Mouse (Mus musculus): ENCODE measurements around the gene Fpr3. TPM values are rescaled to one million over a fixed set of nuclear protein-coding genes. Genes with fewer than 3 reads are reported as not detected.
"Not testable (repeated sequence)": the region's sequence is repeated elsewhere in the genome, so short reads cannot be mapped to it uniquely, and the experiment has no call there.

Gene Fpr3
- polyA plus RNA-seq, 1 experiment from 2014 or later, result not detected

DNA sequence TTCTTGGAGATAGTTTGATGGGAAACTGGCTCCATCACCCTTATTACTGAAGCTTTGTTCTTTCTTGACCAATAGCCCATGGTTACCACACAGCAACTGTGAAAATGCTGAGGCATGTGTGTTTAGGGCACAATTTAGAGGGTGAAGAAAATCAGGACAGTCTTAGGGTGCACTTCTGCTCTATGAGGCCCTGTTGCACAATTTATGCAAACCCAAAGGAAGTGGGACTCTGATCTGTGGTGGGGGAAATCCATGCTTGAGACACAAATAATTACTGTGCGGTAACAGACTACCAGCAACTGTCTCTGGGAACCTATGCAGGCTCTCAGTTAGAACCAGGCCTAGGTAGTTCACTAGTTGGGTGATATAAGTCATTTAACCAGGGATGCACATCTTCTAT is 13.1 kb downstream of the Fpr3 start:
- 95% methylated on average over 1 of the region's 1 CpGs for WGBS
- Histone ChIP-seq H3K27me3 (ENCODE audit: low read depth, poor library complexity, severe bottlenecking) (no peaks in the 10 kb centered on the region), H3K4me1 (no peaks in the 10 kb centered on the region)

DNA sequence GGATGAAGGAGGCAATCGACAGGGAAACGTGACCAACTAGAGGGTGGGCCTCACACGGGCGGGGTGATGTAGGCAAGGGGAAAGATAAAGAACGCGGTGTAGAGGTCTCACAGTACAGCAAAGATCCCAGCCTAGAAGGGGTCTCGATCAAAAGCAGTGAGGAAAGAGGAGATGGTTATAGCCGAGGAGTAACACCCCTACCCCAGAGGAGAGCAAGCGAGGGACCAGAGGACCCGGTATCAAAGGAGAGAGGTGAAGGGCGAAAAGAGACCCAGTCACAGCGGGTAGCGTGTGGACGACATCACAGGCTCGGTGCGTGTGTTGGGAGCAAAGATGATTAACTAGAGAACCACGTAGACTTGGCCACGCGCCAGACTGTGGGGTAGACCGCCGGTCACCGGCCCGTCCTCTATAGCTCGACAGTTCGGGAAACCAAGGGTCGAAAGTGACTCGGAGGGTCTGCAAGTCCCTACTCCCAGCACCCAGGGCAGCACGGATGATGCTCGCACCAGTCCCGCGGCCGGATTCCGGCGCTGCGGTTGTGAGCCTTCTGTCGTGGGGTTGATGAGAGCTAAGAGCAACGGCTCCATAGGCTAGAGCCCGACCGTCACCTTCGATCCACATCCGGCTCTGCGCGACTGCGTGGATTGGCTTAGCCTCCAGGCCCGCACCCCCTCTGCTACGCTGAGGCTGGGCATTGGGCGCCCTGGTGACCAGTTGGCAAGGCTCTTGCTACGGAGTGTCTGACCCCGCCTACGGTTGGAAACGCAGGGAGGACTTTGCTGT is 22.2 kb downstream of the Fpr3 start:
- DNase-seq (ENCODE audit: low spot score), result peak; percentile 84
- Histone ChIP-seq H3K27me3 (ENCODE audit: low read depth, poor library complexity, severe bottlenecking) (no peaks in the 10 kb centered on the region), H3K4me3 (peak overlapping the region; percentile 59), H3K27ac (replicated peaks) (peak overlapping the region; percentile 77), H3K9me3 (replicated peaks) (peaks cover 16% of the 10 kb centered on the region), H3K36me3 (no peaks in the 10 kb centered on the region), H3K4me1 (peaks cover 6% of the 10 kb centered on the region; the same call in 1 of the 2 replicates)
- WGBS, result 20% methylated on average over 51 of the region's 51 CpGs

More for the DNA sequence above, 13.1 kb downstream of the Fpr3 start:
- no peak for DNase-seq (ENCODE audit: low spot score)
- Histone ChIP-seq H3K27ac (replicated peaks) (no peak overlapping the region), H3K4me3 (no peak overlapping the region), H3K36me3 (no peaks in the 10 kb centered on the region), H3K9me3 (replicated peaks) (no peaks in the 10 kb centered on the region)

DNA sequence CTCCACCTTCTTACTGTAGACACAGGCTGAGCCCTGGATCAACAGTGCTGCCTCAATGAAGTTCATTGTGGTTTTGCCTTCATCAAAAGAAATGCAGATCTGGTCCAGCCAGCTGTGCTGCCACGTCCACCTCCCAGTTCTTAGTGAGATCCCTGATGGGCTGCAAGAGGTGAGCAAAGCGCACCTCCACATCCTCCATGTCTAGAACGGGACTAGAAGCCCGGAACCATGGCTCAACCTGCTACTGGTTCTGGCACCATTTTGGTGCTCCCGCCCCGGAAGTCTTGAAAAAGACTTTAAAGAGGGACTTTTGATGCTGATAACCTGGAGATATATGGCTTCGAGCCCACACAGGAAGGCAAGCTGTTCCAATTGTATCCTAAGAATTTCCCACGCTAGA is 25.0 kb downstream of the Fpr3 start:
- WGBS, result 87% methylated on average over 8 of the region's 8 CpGs
- H3K36me3 ChIP-seq; H3K4me3 ChIP-seq; H3K27ac ChIP-seq (replicated peaks); DNase-seq (ENCODE audit: low spot score); H3K4me1 ChIP-seq; H3K27me3 ChIP-seq (ENCODE audit: low read depth, poor library complexity, severe bottlenecking): not testable (repeated sequence)
- peaks cover 16% of the 10 kb centered on the region for H3K9me3 ChIP-seq (replicated peaks)

DNA sequence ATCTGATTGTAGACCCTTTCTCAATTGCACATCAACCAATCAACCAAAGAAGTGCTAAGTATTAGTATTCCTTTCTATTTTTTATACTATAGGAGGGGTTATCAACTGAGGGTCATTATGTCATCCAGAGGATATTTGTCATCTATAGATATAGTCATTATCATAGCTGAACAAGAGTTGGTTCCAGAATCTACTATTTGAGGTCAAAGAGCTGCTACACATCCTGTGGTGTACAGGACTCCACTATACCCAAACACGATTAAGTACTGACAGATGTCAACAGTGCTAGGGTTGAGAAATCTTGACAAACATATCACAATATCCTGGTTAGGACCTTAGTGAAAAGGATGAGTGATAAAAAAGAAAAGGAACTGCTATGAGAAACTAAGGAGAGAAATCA is 29.7 kb downstream of the Fpr3 start:
- DNase-seq (ENCODE audit: low spot score), result no peak
- H3K27ac ChIP-seq (replicated peaks), result no peak overlapping the region
- WGBS, result 88% methylated on average over 1 of the region's 1 CpGs

DNA sequence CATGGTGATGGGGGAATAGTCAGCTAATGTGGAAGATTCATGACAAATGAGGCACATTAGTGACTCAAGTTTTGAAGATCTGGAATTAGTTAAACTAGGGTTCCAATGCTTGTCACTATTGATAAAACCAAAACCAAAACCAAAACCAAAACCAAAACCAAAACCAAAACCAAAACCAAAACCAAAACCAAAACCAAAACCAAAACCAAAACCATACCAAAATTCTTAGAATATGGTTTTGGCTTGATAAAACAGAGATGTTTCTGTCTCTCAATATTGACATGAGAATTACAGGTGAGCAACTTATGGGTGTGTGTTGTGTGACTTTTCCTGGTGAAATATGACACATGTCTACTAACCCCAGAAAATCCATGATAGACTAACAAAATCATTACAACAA is 30.1 kb downstream of the Fpr3 start:
- no peak overlapping the region for H3K4me3 ChIP-seq
- H3K4me1 ChIP-seq, result no peaks in the 10 kb centered on the region
- DNase-seq (ENCODE audit: low spot score), result no peak
- H3K9me3 ChIP-seq (replicated peaks), result no peaks in the 10 kb centered on the region
- no peak overlapping the region for H3K27ac ChIP-seq (replicated peaks)
- no peaks in the 10 kb centered on the region for H3K27me3 ChIP-seq (ENCODE audit: low read depth, poor library complexity, severe bottlenecking)
- no peaks in the 10 kb centered on the region for H3K36me3 ChIP-seq

More for the DNA sequence above, 29.7 kb downstream of the Fpr3 start:
- no peaks in the 10 kb centered on the region for H3K4me1 ChIP-seq
- no peaks in the 10 kb centered on the region for H3K36me3 ChIP-seq
- no peak overlapping the region for H3K4me3 ChIP-seq
- H3K27me3 ChIP-seq (ENCODE audit: low read depth, poor library complexity, severe bottlenecking), result no peaks in the 10 kb centered on the region
- no peaks in the 10 kb centered on the region for H3K9me3 ChIP-seq (replicated peaks)

DNA sequence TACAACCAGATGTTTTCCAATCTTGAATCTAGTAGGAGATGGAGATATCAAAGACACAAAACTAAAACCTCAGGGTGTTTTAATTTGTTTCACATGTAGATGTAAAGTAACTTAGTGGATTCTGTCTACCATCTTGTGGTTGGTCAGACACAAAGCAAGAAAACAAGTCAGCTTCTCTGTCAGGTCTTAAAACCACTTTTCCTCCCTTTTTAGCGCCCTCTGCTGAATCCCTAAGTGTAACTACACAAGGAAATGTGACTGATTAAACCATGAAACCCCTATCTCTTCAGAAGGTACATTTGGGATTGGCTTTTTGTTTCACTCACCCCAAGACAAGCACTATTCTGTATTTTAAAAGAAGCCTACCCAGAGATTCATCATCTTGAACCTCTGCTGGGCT is 85.8 kb downstream of the Fpr3 start:
- no peak for DNase-seq (ENCODE audit: low spot score)
- no peaks in the 10 kb centered on the region for H3K27me3 ChIP-seq (ENCODE audit: low read depth, poor library complexity, severe bottlenecking)
- H3K9me3 ChIP-seq (replicated peaks), result peaks cover 10% of the 10 kb centered on the region
- H3K27ac ChIP-seq (replicated peaks), result no peak overlapping the region
- H3K36me3 ChIP-seq, result no peaks in the 10 kb centered on the region
- no peak overlapping the region for H3K4me3 ChIP-seq
- WGBS, result 20% methylated on average over 1 of the region's 1 CpGs
- no peaks in the 10 kb centered on the region for H3K4me1 ChIP-seq

DNA sequence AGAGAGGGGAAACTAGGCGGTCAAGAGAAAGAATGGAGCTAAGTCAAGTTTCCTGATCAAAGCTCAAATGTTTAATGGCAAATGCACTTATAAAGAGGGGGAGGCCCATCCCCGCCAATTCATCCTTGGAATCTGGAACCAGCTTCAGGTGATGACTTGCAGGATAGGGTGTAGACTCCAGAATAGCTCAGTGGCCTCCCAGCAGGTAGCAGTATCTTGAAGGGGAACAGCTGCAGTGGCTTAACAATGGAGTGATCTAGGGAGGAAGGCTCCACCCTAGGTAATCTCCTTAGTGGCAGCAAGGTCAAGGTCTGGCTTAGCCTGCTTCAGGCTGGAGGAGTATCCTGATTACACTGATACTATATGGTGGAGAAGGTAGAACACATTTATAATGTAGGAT is 93.6 kb downstream of the Fpr3 start:
- peaks cover 16% of the 10 kb centered on the region; the same call in 1 of the 2 replicates for H3K9me3 ChIP-seq (replicated peaks)
- DNase-seq (ENCODE audit: low spot score); H3K4me3 ChIP-seq; H3K27me3 ChIP-seq (ENCODE audit: low read depth, poor library complexity, severe bottlenecking); H3K36me3 ChIP-seq; H3K4me1 ChIP-seq; H3K27ac ChIP-seq (replicated peaks): not testable (repeated sequence)
- WGBS, result 76% methylated on average over 2 of the region's 2 CpGs

DNA sequence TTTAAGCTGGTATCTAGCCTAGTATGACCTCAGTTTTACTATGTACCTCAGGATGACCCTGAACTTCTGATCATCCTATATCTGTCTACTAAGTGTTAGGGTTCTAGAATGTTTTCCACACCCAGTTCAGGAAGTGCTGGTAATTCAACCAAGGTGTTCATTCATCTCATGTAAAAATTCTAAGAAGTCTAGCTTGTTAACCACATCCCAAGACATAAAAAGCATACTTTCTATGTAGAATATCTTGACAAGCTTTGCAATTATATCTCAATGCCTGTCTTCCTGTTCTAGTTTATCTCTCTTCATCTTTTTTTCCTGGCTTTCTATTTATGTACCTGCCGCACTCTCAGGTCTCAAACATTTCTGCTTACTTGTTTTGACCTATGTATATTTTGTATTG is 117.1 kb downstream of the Fpr3 start:
- WGBS, result 94% methylated on average over 1 of the region's 1 CpGs
- no peak overlapping the region for H3K27ac ChIP-seq (replicated peaks)
- no peaks in the 10 kb centered on the region for H3K36me3 ChIP-seq
- H3K27me3 ChIP-seq (ENCODE audit: low read depth, poor library complexity, severe bottlenecking), result no peaks in the 10 kb centered on the region
- H3K4me3 ChIP-seq, result no peak overlapping the region
- no peaks in the 10 kb centered on the region for H3K4me1 ChIP-seq
- DNase-seq (ENCODE audit: low spot score), result no peak
- H3K9me3 ChIP-seq (replicated peaks), result peaks cover 9% of the 10 kb centered on the region

Other genes starting within 250 kb of the Fpr3 start
- gene Vmn2r90, start 184.1 kb upstream of the Fpr3 start, polyA plus RNA-seq (2016; fragmentation: Nextera tagmentation; extraction: Ambion mirVana), result not detected in 2 replicates
- gene Spaca6, start 60.7 kb upstream of the Fpr3 start, polyA plus RNA-seq (2016; fragmentation: Nextera tagmentation; extraction: Ambion mirVana), result 38.1 and 46.8 TPM in 2 replicates
- 0.65 and 0.83 TPM in 2 replicates for gene Has1, start 32.6 kb upstream of the Fpr3 start, polyA plus RNA-seq (2016; fragmentation: Nextera tagmentation; extraction: Ambion mirVana)
- gene Fpr1, start 3.9 kb upstream of the Fpr3 start, polyA plus RNA-seq (2016; fragmentation: Nextera tagmentation; extraction: Ambion mirVana), result not detected in 2 replicates
- gene Fpr2, start within 50 bp of the Fpr3 start, polyA plus RNA-seq (2016; fragmentation: Nextera tagmentation; extraction: Ambion mirVana), result not detected in 2 replicates
- gene Fpr-rs4, start 133.9 kb downstream of the Fpr3 start, polyA plus RNA-seq (2016; fragmentation: Nextera tagmentation; extraction: Ambion mirVana), result not detected in 2 replicates
- not detected in 2 replicates for gene Vmn2r124, start 161.6 kb downstream of the Fpr3 start, polyA plus RNA-seq (2016; fragmentation: Nextera tagmentation; extraction: Ambion mirVana)
- not detected in 2 replicates for gene Vmn2r91, start 197.2 kb downstream of the Fpr3 start, polyA plus RNA-seq (2016; fragmentation: Nextera tagmentation; extraction: Ambion mirVana)

All from midbrain, embryonic 10.5 days (tissue).